ENCODE assay signal across 8 mouse cellular contexts in genomic region chr17:87446767-87447611, GRCm38 (mm10). TPM values are rescaled to one million over a fixed set of nuclear protein-coding genes. Genes with fewer than 3 reads are reported as not detected.
DNase-seq lines count a peak whose midpoint lies in the region; ATAC-seq and TF ChIP-seq lines count a peak whose summit lies in the region.

TSS of gene Calm2 (minus strand) at chr17:87446935.

- H3K27ac ChIP-seq in hindbrain, embryonic 10.5 days, result peak within 1 kb of the TSS; percentile 100
- H3K27ac ChIP-seq in lung, postnatal 0 days (ENCODE audit: low read length), result peak within 1 kb of the TSS; percentile 95

- H3K4me2 ChIP-seq in lung, postnatal 0 days (replicated peaks; ENCODE audit: low read depth, low read length), result peak within 1 kb of the TSS; percentile 58

- peaks cover 40% of the 10 kb centered on the region for H3K4me1 ChIP-seq in hindbrain, embryonic 10.5 days (replicated peaks)
- H3K4me1 ChIP-seq in lung, postnatal 0 days (ENCODE audit: insufficient read depth, low read depth, low read length), result peaks cover 18% of the 10 kb centered on the region

- peak; percentile 92 for DNase-seq in MN1 (ENCODE audit: low spot score)
- DNase-seq in cerebellum, adult 9-10 months, result peak; percentile 99
- peak; percentile 98 for DNase-seq in hindbrain, embryonic 10.5 days (ENCODE audit: low spot score)
- peak; percentile 98 for DNase-seq in layer of hippocampus, adult 9-11 months
- DNase-seq in lung, postnatal 0 days (ENCODE audit: low spot score), result peak; percentile 99
- DNase-seq in ovary, postnatal 14 days (ENCODE audit: low spot score), result peak; percentile 98
- DNase-seq in thymus, postnatal 14 days, result peak; percentile 99

- peak within 1 kb of the TSS; percentile 97 for H3K9ac ChIP-seq in lung, postnatal 0 days (replicated peaks; ENCODE audit: low read depth)

- WGBS in hindbrain, embryonic 10.5 days, result under 1% methylated on average over 68 of the region's 69 CpGs
- 1% methylated on average over 51 of the region's 69 CpGs for WGBS in lung, postnatal 0 days

- peak; percentile 68 for ATAC-seq in frontal cortex, adult (ENCODE audit: low TSS enrichment)
- ATAC-seq in lung, postnatal 0 days, result peak; percentile 94

- peak; percentile 67 for TF ChIP-seq CTCF in lung, postnatal 0 days (IDR thresholded peaks at IDR 0.05)

- H3K36me3 ChIP-seq in hindbrain, embryonic 10.5 days, result peaks cover 18% of the 10 kb centered on the region
- H3K36me3 ChIP-seq in lung, postnatal 0 days (ENCODE audit: insufficient read depth, low read length), result no peaks in the 10 kb centered on the region

- TF ChIP-seq EP300 in lung, postnatal 0 days (IDR thresholded peaks at IDR 0.05), result no peak; the same call in 1 of the 2 replicates

- no peaks in the 10 kb centered on the region for H3K27me3 ChIP-seq in hindbrain, embryonic 10.5 days (ENCODE audit: insufficient read depth, poor library complexity, severe bottlenecking)
- no peaks in the 10 kb centered on the region for H3K27me3 ChIP-seq in lung, postnatal 0 days (replicated peaks; ENCODE audit: insufficient read depth, low read length)

- H3K9me3 ChIP-seq in hindbrain, embryonic 10.5 days, result no peaks in the 10 kb centered on the region
- no peaks in the 10 kb centered on the region for H3K9me3 ChIP-seq in lung, postnatal 0 days (ENCODE audit: low read length)

- H3K4me3 ChIP-seq in hindbrain, embryonic 10.5 days, result peak within 1 kb of the TSS; percentile 84
- peak within 1 kb of the TSS; percentile 98 for H3K4me3 ChIP-seq in lung, postnatal 0 days (ENCODE audit: low read depth, low read length)

RNA-seq across cellular contexts. Expression of gene Calm2, which starts in this region (rescaled TPM):
- polyA plus RNA-seq in hindbrain, embryonic 10.5 days (2016; fragmentation: Nextera tagmentation; extraction: Ambion mirVana), result 1,143 and 1,193 TPM in 2 replicates
- polyA plus RNA-seq in lung, postnatal 0 days (2015; fragmentation: Nextera tagmentation; extraction: Ambion mirVana), result 867 and 887 TPM in 2 replicates

Comparison
In these comparisons a context has a peak if more than half of its experiments do, and no peak if none do; other contexts are left out.
1. Peak in every context shown above with its lines: DNase-seq, ATAC-seq, H3K4me3 ChIP-seq and H3K27ac ChIP-seq.